Mouse (Mus musculus): Measurements from ENCODE around the gene Gsdma2.
"Not testable (repeated sequence)": the region's sequence is repeated elsewhere in the genome, so short reads cannot be mapped to it uniquely, and the experiment has no call there.

Gsdma2 gene

GRCm38 (mm10) chr11:98668984-98669383 is 22.4 kb downstream of the Gsdma2 start:
- no peak for DNase-seq

GRCm38 (mm10) chr11:98671284-98671815 is 24.8 kb downstream of the Gsdma2 start:
- no peak for DNase-seq

GRCm38 (mm10) chr11:98671857-98672256 is 25.3 kb downstream of the Gsdma2 start:
- no peak for DNase-seq

DNA sequence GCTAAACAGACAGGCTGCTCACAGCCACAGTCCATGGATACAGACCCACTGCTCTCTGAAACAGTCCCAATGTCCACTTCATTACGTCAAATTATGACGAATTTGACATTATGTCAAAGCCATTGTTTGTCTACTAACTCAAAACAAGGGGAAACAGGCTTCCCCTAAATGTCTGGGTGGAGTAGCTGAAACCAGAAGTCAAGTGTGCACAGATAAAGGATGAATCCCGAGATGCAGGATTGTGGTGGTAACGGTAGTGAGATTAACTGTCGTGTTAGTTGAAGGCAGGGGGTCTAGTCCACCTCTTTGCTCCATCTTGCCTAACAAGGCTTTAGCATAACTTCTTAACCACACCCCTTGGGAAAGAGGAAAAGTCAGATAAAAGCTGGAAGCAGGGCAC is 25.9 kb downstream of the Gsdma2 start:
- no peak for DNase-seq

- DNase-seq, result peak; percentile 64 to 75
Observed at GRCm38 (mm10) chr11:98673136-98673535, 26.6 kb downstream of the Gsdma2 start.

DNA sequence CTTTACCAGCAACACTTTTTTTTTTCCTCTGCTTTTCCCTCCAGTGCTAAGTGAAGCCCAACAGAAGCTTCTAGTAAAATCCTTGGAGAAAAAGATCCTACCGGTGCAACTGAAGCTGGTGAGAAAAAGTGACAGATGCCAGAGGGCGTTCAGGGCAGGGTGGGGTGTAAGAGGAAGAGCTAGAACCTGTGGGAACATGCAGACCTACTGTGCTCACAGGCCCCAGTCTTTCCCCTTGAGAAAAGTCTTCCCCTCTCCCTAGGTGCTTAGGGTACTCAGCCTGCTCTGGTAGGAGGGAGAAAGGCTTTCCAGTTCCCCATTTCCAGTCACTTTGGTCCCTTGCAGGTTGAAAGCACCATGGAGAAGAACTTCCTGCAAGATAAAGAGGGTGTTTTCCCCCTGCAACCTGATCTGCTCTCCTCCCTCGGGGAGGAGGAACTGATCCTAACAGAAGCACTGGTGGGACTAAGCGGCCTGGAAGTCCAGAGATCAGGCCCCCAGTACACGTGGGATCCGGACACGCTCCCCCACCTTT is 29.3 kb downstream of the Gsdma2 start:
- no peak for DNase-seq

- DNase-seq, result no peak
Observed at GRCm38 (mm10) chr11:98680023-98680422, 33.5 kb downstream of the Gsdma2 start.

DNA sequence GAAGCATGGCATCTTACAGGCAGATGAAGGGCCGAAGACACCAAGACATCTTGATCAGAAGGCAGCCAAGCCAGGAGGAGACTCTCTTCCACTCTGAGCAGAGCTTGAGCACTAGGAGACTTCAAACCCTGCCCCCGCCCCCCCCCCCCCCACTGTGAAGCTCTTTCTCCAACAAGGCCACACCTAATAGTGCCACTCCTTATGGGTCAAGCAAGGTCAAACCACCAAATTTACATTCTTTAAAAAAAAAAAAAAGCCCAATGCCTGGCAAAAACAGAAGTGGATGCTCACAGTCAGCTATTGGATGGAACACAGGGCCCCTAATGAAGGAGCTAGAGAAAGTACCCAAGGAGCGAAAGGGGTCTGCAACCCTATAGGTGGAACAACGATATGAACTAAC is 34.0 kb downstream of the Gsdma2 start:
- DNase-seq, result not testable (repeated sequence)

- no peak for DNase-seq
Observed at GRCm38 (mm10) chr11:98681186-98681585, 34.6 kb downstream of the Gsdma2 start.

GRCm38 (mm10) chr11:98681786-98682745 is 35.5 kb downstream of the Gsdma2 start, which contains the start of gene Psmd3:
TSS of gene Psmd3 (plus strand) at chr11:98682554.
- DNase-seq, result peak; percentile 97 to 98

- DNase-seq, result no peak
Observed at GRCm38 (mm10) chr11:98682811-98683210, 36.3 kb downstream of the Gsdma2 start.

GRCm38 (mm10) chr11:98685642-98686041 is 39.1 kb downstream of the Gsdma2 start:
- no peak for DNase-seq

GRCm38 (mm10) chr11:98686976-98687375 is 40.4 kb downstream of the Gsdma2 start:
- DNase-seq, result no peak

DNA sequence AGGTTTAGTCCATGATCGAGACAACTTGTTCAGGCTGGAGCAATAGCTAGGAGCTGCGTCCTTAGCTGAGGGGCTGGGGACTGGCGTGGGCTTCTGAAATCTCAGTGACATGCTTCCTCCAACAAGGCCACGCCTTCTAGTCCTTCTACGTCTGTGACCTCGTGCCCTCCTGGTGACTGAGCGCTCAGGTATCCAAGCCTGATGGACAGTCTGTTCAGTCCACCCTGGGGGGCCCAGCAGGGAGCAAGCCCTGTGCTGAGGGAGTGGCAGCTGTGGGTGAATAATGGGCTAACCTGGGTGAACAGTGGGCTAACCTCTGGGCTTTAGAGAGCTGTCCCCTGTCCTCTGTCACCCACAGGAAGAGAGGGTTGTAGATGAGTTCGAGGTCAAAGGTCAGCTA is 41.5 kb downstream of the Gsdma2 start:
- no peak for DNase-seq

DNA sequence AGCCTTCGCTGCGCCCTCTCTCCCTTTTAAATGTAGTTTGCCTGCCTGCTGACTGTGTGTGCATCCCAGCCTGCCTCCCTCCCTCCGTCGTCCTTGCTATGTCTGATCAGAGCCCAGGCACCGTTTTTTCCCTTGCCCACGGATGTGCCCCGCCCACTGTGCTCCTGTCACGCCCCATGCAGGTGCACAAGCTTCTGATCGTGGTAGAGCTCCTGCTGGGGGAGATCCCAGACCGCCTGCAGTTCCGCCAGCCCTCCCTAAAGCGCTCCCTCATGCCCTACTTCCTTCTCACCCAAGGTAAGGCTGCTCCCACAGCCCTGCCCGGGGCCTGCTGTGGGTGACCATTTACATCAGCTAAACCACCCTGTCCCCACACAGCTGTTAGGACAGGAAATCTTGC is 46.6 kb downstream of the Gsdma2 start:
- peak in 1 of 2 experiments; percentile 4 for DNase-seq

GRCm38 (mm10) chr11:98693746-98694145 is 47.2 kb downstream of the Gsdma2 start:
- DNase-seq, result peak in 1 of 2 experiments; percentile 6

DNA sequence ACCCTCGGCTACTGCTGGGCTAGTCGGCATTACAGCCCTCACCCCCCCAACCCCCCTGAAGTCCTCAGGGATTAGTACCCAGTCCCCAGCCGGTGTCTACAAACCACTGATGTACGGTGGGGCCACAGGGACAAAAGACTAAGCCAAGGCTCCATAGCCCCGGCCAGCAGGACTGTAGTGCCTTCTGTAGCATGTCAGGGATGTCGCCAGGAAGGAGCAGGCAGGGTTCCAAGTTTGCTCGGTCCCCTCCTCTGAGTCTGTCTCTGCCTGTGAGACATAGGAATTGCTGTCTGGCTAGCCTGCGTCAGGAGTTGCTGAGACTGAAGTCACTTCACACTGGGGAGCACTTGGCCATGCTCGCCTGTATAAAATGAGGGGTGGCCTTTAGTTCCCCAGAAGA is 47.7 kb downstream of the Gsdma2 start:
- peak; percentile 39 to 69 for DNase-seq

GRCm38 (mm10) chr11:98695408-98695807 is 48.8 kb downstream of the Gsdma2 start:
- peak; percentile 28 to 63 for DNase-seq

- peak in 1 of 2 experiments; percentile 10 for DNase-seq
Observed at GRCm38 (mm10) chr11:98696454-98697216, 50.1 kb downstream of the Gsdma2 start.

- no peak for DNase-seq
Observed at GRCm38 (mm10) chr11:98697225-98697624, 50.7 kb downstream of the Gsdma2 start.

DNA sequence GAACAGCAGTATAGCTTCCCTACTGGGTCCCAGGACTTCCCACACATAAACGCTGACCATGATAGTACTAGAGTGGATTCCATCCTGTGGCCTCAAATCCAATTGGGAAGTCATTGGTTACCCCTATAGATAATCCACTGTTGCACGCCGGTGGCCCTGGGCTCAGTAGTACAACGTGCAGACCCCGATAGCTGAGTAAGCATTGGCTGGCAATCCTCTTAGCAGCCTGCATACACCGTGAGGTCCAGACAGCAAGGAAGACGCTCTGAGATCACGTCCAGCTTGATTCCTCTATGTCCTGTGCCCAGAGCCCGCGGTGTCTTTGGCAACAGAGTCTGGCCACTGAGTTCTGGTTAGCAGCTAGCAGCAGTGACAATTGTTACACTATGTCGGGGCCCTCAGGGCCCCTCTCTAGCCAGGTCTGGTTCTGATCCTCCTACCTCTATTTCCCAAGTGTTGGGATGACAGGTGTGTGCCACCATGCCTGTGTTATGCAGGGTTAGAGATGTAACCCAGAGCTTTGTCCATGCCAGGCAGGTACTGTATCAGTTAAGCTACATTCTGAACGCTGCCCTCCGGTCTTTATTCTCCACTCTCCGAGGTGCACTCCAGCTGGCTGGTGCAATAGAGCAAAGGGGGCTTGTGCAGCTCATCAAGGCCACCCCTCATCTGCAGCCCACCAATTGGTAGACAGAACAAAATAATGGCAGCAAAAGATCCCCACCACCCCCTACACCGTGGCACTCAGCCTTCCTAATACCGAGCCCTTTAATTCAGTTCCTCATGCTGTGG is 52.5 kb downstream of the Gsdma2 start:
- peak in 1 of 2 experiments; percentile 48 for DNase-seq

DNA sequence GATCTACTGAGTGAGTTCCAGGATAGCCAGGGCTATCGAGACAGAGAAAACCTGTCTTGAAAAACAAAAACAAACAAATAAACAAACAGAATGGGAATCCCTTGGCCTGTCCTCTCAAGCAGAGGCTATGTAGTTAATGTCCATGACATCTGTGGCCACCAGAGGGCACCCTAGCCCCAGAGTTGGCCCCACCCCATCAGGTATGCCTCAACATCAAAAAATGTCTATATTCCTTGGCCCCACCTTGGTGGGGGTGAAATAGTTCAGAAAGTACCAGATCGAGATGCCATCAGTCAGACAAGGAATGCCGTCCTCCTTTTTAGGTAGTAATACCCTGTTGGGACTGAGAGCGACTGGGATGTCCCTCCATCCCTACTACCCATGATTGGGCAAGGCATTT is 53.4 kb downstream of the Gsdma2 start:
- peak; percentile 91 to 92 for DNase-seq

All from cerebellum, postnatal 14 days (tissue).